In the genomic region with DNA sequence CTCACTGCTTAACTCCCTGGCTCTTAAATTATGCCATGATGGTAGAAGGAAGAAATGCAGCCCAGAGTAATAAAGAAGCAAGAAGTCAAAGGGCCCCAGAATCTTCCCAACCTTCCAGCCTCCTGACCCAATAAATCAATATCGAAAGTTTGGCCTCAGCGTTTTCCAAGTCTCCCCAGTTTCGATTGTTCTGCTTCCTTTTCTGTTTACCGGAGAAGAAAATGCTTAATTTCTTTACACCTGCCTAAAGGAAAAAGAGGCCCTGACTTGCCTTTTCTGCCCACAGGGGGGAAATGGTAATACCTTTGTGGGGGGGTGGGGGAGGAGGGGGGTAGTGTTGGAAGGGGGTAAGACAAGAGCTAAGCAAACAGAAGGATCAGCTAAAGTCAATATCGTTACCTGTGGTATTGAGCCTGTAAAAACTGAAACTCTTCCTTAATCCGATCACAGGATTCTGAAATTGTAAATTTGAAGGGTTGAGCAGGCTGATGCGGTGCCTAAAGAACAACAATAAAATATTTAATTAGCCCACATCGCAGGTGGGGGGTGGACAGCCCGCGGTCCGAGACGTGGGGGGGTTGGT, we compare ENCODE assay signal across 8 mouse cellular contexts. TPM values are rescaled to one million over a fixed set of nuclear protein-coding genes. Genes with fewer than 3 reads are reported as not detected.
DNase-seq lines count a peak whose midpoint lies in the region; ATAC-seq and TF ChIP-seq lines count a peak whose summit lies in the region.

No protein-coding gene starts in this region.

- DNase-seq in heart, adult 9 months (ENCODE audit: low spot score in 2 of 2) = peak; percentile 16 to 30
- DNase-seq in heart, postnatal 10 days = no peak
- no peak for DNase-seq in right cerebral cortex, postnatal 10 days (ENCODE audit: low spot score in 2 of 2)
- no peak for DNase-seq in adrenal gland, adult 8-10 months

- peak overlapping the region; percentile 81 for H3K4me3 ChIP-seq in ES-Bruce4 (ENCODE audit: low read depth, low read length)
- H3K4me3 ChIP-seq in forebrain, embryonic 13.5 days = peak overlapping the region; percentile 69
- H3K4me3 ChIP-seq in liver, embryonic 12.5 days = peak overlapping the region; percentile 92

- H3K9ac ChIP-seq in ES-Bruce4 (ENCODE audit: low read depth, poor library complexity, severe bottlenecking) = peak overlapping the region; percentile 98
- peak overlapping the region; percentile 95 for H3K9ac ChIP-seq in forebrain, embryonic 13.5 days
- H3K9ac ChIP-seq in liver, embryonic 12.5 days = peak overlapping the region; percentile 97

- TF ChIP-seq CTCF in ES-Bruce4 (IDR thresholded peaks at IDR 0.05; ENCODE audit: low read depth, low read length) = no peak

- no peaks in the 10 kb centered on the region for H3K27me3 ChIP-seq in ES-Bruce4 (ENCODE audit: control insufficient read depth, insufficient read depth, low read length, poor library complexity, severe bottlenecking)
- H3K27me3 ChIP-seq in forebrain, embryonic 13.5 days = peaks cover 15% of the 10 kb centered on the region
- 0 out of 2 replicates have a peak, but pooled peaks cover 8% of the 10 kb centered on the region for H3K27me3 ChIP-seq in liver, embryonic 12.5 days (replicated peaks)

- no peaks in the 10 kb centered on the region for H3K9me3 ChIP-seq in ES-Bruce4 (replicated peaks; ENCODE audit: control insufficient read depth, insufficient read depth, low read length, poor library complexity, severe bottlenecking)
- no peaks in the 10 kb centered on the region for H3K9me3 ChIP-seq in forebrain, embryonic 13.5 days (replicated peaks)
- no peaks in the 10 kb centered on the region for H3K9me3 ChIP-seq in liver, embryonic 12.5 days (replicated peaks)

- TF ChIP-seq POLR2A in ES-Bruce4 (IDR thresholded peaks at IDR 0.05; ENCODE audit: insufficient read depth, low read length) = no peak

- peak overlapping the region; percentile 71; the same call in 1 of the 2 replicates for H3K27ac ChIP-seq in ES-Bruce4 (ENCODE audit: insufficient read depth, low read length)
- peak overlapping the region; percentile 98 for H3K27ac ChIP-seq in forebrain, embryonic 13.5 days
- H3K27ac ChIP-seq in liver, embryonic 12.5 days = peak overlapping the region; percentile 95

- no peak for ATAC-seq in forebrain, embryonic 13.5 days
- no peak for ATAC-seq in liver, embryonic 12.5 days
- no peak for ATAC-seq in megakaryocyte-erythroid progenitor cell, adult 5-6 weeks (replicated peaks; ENCODE audit: low FRiP score, low TSS enrichment, poor library complexity, severe bottlenecking)

- intact Hi-C loops in heart, postnatal 10 days (cut with DNase I) = loop anchor here (10.0 kb wide), 1 partner anchor 352 kb away; no protein-coding TSS in a partner anchor

- H3K4me1 ChIP-seq in ES-Bruce4 (ENCODE audit: control insufficient read depth, insufficient read depth, low read length) = no peaks in the 10 kb centered on the region
- H3K4me1 ChIP-seq in forebrain, embryonic 13.5 days = peaks cover 46% of the 10 kb centered on the region
- H3K4me1 ChIP-seq in liver, embryonic 12.5 days = peaks cover 38% of the 10 kb centered on the region

- H3K36me3 ChIP-seq in ES-Bruce4 (ENCODE audit: control insufficient read depth, insufficient read depth, low read length, poor library complexity, severe bottlenecking) = peaks cover 35% of the 10 kb centered on the region
- H3K36me3 ChIP-seq in forebrain, embryonic 13.5 days (ENCODE audit: poor library complexity, severe bottlenecking) = no peaks in the 10 kb centered on the region
- H3K36me3 ChIP-seq in liver, embryonic 12.5 days = peaks cover 22% of the 10 kb centered on the region

- peak overlapping the region; percentile 66 for H3K4me2 ChIP-seq in forebrain, embryonic 13.5 days
- peak overlapping the region; percentile 71 for H3K4me2 ChIP-seq in liver, embryonic 12.5 days

- TF ChIP-seq EP300 in ES-Bruce4 (IDR thresholded peaks at IDR 0.05; ENCODE audit: insufficient read depth, low read depth, low read length) = no peak

- WGBS in forebrain, embryonic 13.5 days = 1% methylated on average over 12 of the region's 12 CpGs
- under 1% methylated on average over 12 of the region's 12 CpGs for WGBS in liver, embryonic 12.5 days (ENCODE audit: insufficient replicate concordance)

RNA-seq across cellular contexts. Expression of a gene that starts 1.4 kb away (rescaled TPM):
- total RNA-seq in heart, postnatal 10 days (2021) = 10 to 100 TPM; 10.8 to 12.1 TPM
- 44.2 and 45.5 TPM in 2 replicates for polyA plus RNA-seq in ES-Bruce4 (2011; ENCODE audit: insufficient read depth, insufficient read length, low read depth, missing spikeins)
- 26.9 and 30.5 TPM in 2 replicates for polyA plus RNA-seq in forebrain, embryonic 13.5 days (2015; fragmentation: Nextera tagmentation; extraction: Ambion mirVana)
- polyA plus RNA-seq in liver, embryonic 12.5 days (2016; fragmentation: Nextera tagmentation; extraction: Ambion mirVana) = 9.4 and 9.7 TPM in 2 replicates
- 18.2 and 26.3 TPM in 2 replicates for total RNA-seq in megakaryocyte-erythroid progenitor cell, adult 5-6 weeks (2014; fragmentation: Nextera tagmentation)
- 8.7 and 13.3 TPM in 2 replicates for total RNA-seq in megakaryocyte-erythroid progenitor cell, adult 5-6 weeks (2017)
- total RNA-seq in adrenal gland, adult 8-10 months (2022) = 10 to 100 TPM; 10.2 to 16.2 (median 12.8) TPM

Comparison
In these comparisons a context has a peak if more than half of its experiments do, and no peak if none do; other contexts are left out.
1. DNase-seq: peak in heart, adult 9 months (2 of 2); none in heart, postnatal 10 days (0 of 2), right cerebral cortex, postnatal 10 days (0 of 2) and adrenal gland, adult 8-10 months (single experiment).
2. Peak in every context shown above with its lines, with median percentiles within 50 percentile points of each other: H3K27ac ChIP-seq, H3K4me3 ChIP-seq and H3K9ac ChIP-seq.